Mouse (Mus musculus): ENCODE data around the gene Magea1. TPM values are rescaled to one million over a fixed set of nuclear protein-coding genes. Genes with fewer than 3 reads are reported as not detected.
"Not testable (repeated sequence)": the region's sequence is repeated elsewhere in the genome, so short reads cannot be mapped to it uniquely, and the experiment has no call there.

Gene Magea1
- not detected in 2 replicates for polyA plus RNA-seq (2015; fragmentation: Nextera tagmentation; extraction: Ambion mirVana)

- not testable (repeated sequence) for H3K27ac ChIP-seq
Observed at GRCm38 (mm10) chrX:155089693-155090092, at the start of gene Magea1. Gene Magea1 (minus strand): TSS chrX:155089793.

DNA sequence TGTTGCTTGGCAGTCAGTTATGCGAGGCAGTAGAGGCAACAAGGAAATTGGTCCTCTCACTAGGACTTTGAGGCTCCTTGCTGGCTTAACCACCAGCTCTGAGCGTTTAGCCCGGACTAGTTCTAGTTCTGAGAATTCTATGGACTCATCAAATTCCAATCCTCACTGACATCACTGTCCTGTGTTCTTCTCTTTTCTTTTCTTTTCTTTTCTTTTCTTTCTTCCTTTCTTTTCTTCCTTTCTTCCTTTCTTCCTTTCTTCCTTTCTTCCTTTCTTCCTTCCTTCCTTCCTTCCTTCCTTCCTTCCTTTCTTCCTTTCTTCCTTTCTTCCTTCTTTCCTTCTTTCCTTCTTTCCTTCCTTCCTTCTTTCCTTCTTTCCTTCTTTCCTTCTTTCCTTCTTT, 38.7 kb upstream of the Magea1 start, which contains the start of gene Cldn34b2:
Gene Cldn34b2, minus strand, starts transcription at position 101 of the 400 bp plus-strand sequence.
- not testable (repeated sequence) for ATAC-seq (replicated peaks; ENCODE audit: insufficient number of reproducible peaks, insufficient read depth, low FRiP score, low read depth); H3K9ac ChIP-seq; H3K27ac ChIP-seq; H3K4me2 ChIP-seq; H3K36me3 ChIP-seq; H3K4me3 ChIP-seq; H3K27me3 ChIP-seq; H3K4me1 ChIP-seq (replicated peaks); H3K9me3 ChIP-seq (replicated peaks)
- 66% methylated on average over 3 of the region's 3 CpGs for WGBS

More at GRCm38 (mm10) chrX:155089693-155090092, at the start of gene Magea1:
- H3K4me2 ChIP-seq; H3K9me3 ChIP-seq (replicated peaks); H3K27me3 ChIP-seq; H3K9ac ChIP-seq; ATAC-seq (replicated peaks; ENCODE audit: insufficient number of reproducible peaks, insufficient read depth, low FRiP score, low read depth); H3K4me1 ChIP-seq (replicated peaks); H3K36me3 ChIP-seq; H3K4me3 ChIP-seq: not testable (repeated sequence)
- 83% methylated on average over 1 of the region's 2 CpGs for WGBS

GRCm38 (mm10) chrX:155098024-155098423, 8.4 kb upstream of the Magea1 start:
- H3K27me3 ChIP-seq, result no peaks in the 10 kb centered on the region
- H3K9ac ChIP-seq, result no peak overlapping the region
- no peaks in the 10 kb centered on the region for H3K9me3 ChIP-seq (replicated peaks)
- no peak overlapping the region for H3K4me2 ChIP-seq
- no peak for ATAC-seq (replicated peaks; ENCODE audit: insufficient number of reproducible peaks, insufficient read depth, low FRiP score, low read depth)
- no peaks in the 10 kb centered on the region for H3K36me3 ChIP-seq
- H3K4me1 ChIP-seq (replicated peaks), result no peaks in the 10 kb centered on the region
- no peak overlapping the region for H3K4me3 ChIP-seq
- H3K27ac ChIP-seq, result no peak overlapping the region

- WGBS, result 62% methylated on average over 4 of the region's 4 CpGs
- not testable (repeated sequence) for H3K9ac ChIP-seq; H3K9me3 ChIP-seq (replicated peaks); ATAC-seq (replicated peaks; ENCODE audit: insufficient number of reproducible peaks, insufficient read depth, low FRiP score, low read depth); H3K27me3 ChIP-seq; H3K4me1 ChIP-seq (replicated peaks); H3K4me3 ChIP-seq; H3K4me2 ChIP-seq; H3K27ac ChIP-seq; H3K36me3 ChIP-seq
Observed at GRCm38 (mm10) chrX:155093566-155093965, 4.0 kb upstream of the Magea1 start, which contains the start of gene Magea2. Gene Magea2 (minus strand): TSS chrX:155093666.

DNA sequence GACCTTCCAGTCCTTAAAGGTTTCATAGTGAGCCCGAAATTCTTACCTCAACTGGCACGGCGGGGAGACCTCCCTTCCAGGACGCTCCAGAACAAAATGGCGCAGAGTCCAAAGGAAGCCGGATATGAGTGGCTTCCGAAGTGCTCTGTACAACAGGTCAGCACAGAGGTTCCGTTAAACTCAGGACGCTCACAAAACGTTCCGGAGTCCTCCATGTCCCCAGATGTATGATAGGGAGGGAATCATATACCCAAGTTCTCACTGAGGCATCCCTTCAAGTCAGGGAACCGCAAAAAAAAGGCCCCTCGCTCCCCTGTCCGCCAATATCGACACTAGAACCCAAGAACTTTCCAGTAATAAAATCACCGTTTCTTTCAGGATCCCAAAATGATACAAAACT, 26.5 kb downstream of the Magea1 start, which contains the start of gene Magea5:
Gene Magea5, minus strand, starts transcription at position 101 of the 400 bp plus-strand sequence.
- not testable (repeated sequence) for H3K36me3 ChIP-seq; H3K4me3 ChIP-seq; H3K27me3 ChIP-seq; H3K9me3 ChIP-seq (replicated peaks); H3K4me1 ChIP-seq (replicated peaks); H3K27ac ChIP-seq; H3K9ac ChIP-seq; ATAC-seq (replicated peaks; ENCODE audit: insufficient number of reproducible peaks, insufficient read depth, low FRiP score, low read depth); H3K4me2 ChIP-seq
- WGBS, result 82% methylated on average over 16 of the region's 16 CpGs

Other genes starting within 250 kb of the Magea1 start
- not detected in 2 replicates for gene Cldn34b1, start 199.5 kb downstream of the Magea1 start, polyA plus RNA-seq (2015; fragmentation: Nextera tagmentation; extraction: Ambion mirVana)
- not detected in 2 replicates for gene Magea6, start 153.8 kb downstream of the Magea1 start, polyA plus RNA-seq (2015; fragmentation: Nextera tagmentation; extraction: Ambion mirVana)
- gene Magea3, start 140.3 kb downstream of the Magea1 start, polyA plus RNA-seq (2015; fragmentation: Nextera tagmentation; extraction: Ambion mirVana), result not detected in 2 replicates
- gene Magea8, start 93.9 kb downstream of the Magea1 start, polyA plus RNA-seq (2015; fragmentation: Nextera tagmentation; extraction: Ambion mirVana), result not detected in 2 replicates
- not detected in 2 replicates for gene Magea5, start 26.6 kb downstream of the Magea1 start, polyA plus RNA-seq (2015; fragmentation: Nextera tagmentation; extraction: Ambion mirVana)
- gene Magea2, start 3.9 kb upstream of the Magea1 start, polyA plus RNA-seq (2015; fragmentation: Nextera tagmentation; extraction: Ambion mirVana), result not detected in 2 replicates
- not detected in 2 replicates for gene Cldn34b2, start 38.6 kb upstream of the Magea1 start, polyA plus RNA-seq (2015; fragmentation: Nextera tagmentation; extraction: Ambion mirVana)
- gene Sat1, start 126.7 kb upstream of the Magea1 start, polyA plus RNA-seq (2015; fragmentation: Nextera tagmentation; extraction: Ambion mirVana), result 115 and 121 TPM in 2 replicates
- gene Acot9, start 172.7 kb upstream of the Magea1 start, polyA plus RNA-seq (2015; fragmentation: Nextera tagmentation; extraction: Ambion mirVana), result 40.4 and 40.9 TPM in 2 replicates